Mouse (Mus musculus) myocyte (in vitro differentiated cells): ENCODE measurements around the gene Pkd2.

Experiments
- CEBPB ChIP-seq: IDR thresholded peaks from 2 replicates; pipeline ENCODE4 v1.6.1; 2011; ENCODE audit warnings: mild to moderate bottlenecking, moderate library complexity; ENCODE audit not compliant: poor library complexity, insufficient read depth, severe bottlenecking
- E2F4 ChIP-seq: IDR thresholded peaks from one replicate; pipeline ENCODE4 v1.6.1; 2011; ENCODE audit warnings: mild to moderate bottlenecking, control low read depth, moderate library complexity; ENCODE audit not compliant: insufficient read depth
- MAX ChIP-seq: IDR thresholded peaks from one replicate; pipeline ENCODE4 v1.6.1; 2011; ENCODE audit warnings: low read depth, mild to moderate bottlenecking, control low read depth
- MYOD1 ChIP-seq, 3 experiments: IDR thresholded peaks; one replicate each; pipeline ENCODE4 v1.6.1; 2011; ENCODE audit warnings: control low read depth in 2 of 3, low read depth in 2 of 3, mild to moderate bottlenecking in 2 of 3, moderate library complexity in 1 of 3; ENCODE audit not compliant: insufficient read length in 2 of 3, control insufficient read depth in 1 of 3
- MYOG ChIP-seq, 3 experiments: IDR thresholded peaks; one replicate each; pipeline ENCODE4 v1.6.1; 2011; ENCODE audit warnings: control low read depth in 2 of 3, low read depth in 2 of 3, mild to moderate bottlenecking in 2 of 3; ENCODE audit not compliant: insufficient read length in 2 of 3, control insufficient read depth in 1 of 3, insufficient read depth in 1 of 3
- POLR2A ChIP-seq: IDR thresholded peaks from one replicate; pipeline ENCODE4 v1.6.1; 2011; ENCODE audit warnings: low read depth, mild to moderate bottlenecking, control low read depth, moderate library complexity; ENCODE audit not compliant: insufficient read length
- POLR2AphosphoS2 ChIP-seq: IDR thresholded peaks from one replicate; pipeline ENCODE4 v1.6.1; 2011; ENCODE audit warnings: low read depth, control low read depth; ENCODE audit not compliant: insufficient read length
- TCF12 ChIP-seq: IDR thresholded peaks from one replicate; pipeline ENCODE4 v1.6.1; 2011; ENCODE audit warnings: mild to moderate bottlenecking, control low read depth; ENCODE audit not compliant: poor library complexity, insufficient read depth, severe bottlenecking
- USF1 ChIP-seq: IDR thresholded peaks from one replicate; pipeline ENCODE4 v1.6.1; 2011; ENCODE audit warnings: low read depth, mild to moderate bottlenecking, control low read depth, moderate library complexity

GRCm38 (mm10) chr5:104460456-104460838, 1.2 kb downstream of the Pkd2 start:
- no peak for TF ChIP-seq E2F4
- TF ChIP-seq POLR2AphosphoS2: no peak
- no peak for TF ChIP-seq POLR2A
- no peak for TF ChIP-seq MYOD1 (IDR thresholded peaks at IDR 0.05; ENCODE audit: control insufficient read depth in 1 of 3, insufficient read length in 2 of 3, low read depth in 2 of 3)
- TF ChIP-seq MAX: no peak
- no peak for TF ChIP-seq TCF12
- TF ChIP-seq USF1: no peak
- TF ChIP-seq CEBPB: no peak
- no peak for TF ChIP-seq MYOG (IDR thresholded peaks at IDR 0.05; ENCODE audit: control insufficient read depth in 1 of 3, insufficient read depth in 1 of 3, insufficient read length in 2 of 3, low read depth in 2 of 3)
